Mouse (Mus musculus) liver (tissue): ENCODE results near the gene Als2cl.
A peak's percentile ranks its signal among the peaks of the same experiment; 100 is the strongest.

Experiments
- DNase-seq: peaks from one replicate; pipeline ENCODE4 v3.0.0-alpha.2; 2020; ENCODE audit warnings: mixed read lengths

Als2cl gene

GRCm38 (mm10) chr9:110879191-110879920, at the start of gene Als2cl:
Gene Als2cl (plus strand): TSS chr9:110879870.
- DNase-seq = no peak

GRCm38 (mm10) chr9:110833021-110833420, 46.6 kb upstream of the Als2cl start:
- DNase-seq = peak; percentile 32

GRCm38 (mm10) chr9:110834411-110834810, 45.3 kb upstream of the Als2cl start, which contains the start of gene Prss45:
Gene Prss45 (plus strand): TSS chr9:110834588.
- DNase-seq = no peak

GRCm38 (mm10) chr9:110834961-110835360, 44.7 kb upstream of the Als2cl start:
- no peak for DNase-seq

- no peak for DNase-seq
Observed at GRCm38 (mm10) chr9:110836112-110836511, 43.6 kb upstream of the Als2cl start.

- no peak for DNase-seq
Observed at GRCm38 (mm10) chr9:110840905-110841304, 38.8 kb upstream of the Als2cl start.

GRCm38 (mm10) chr9:110841438-110841837, 38.2 kb upstream of the Als2cl start:
- DNase-seq = no peak

GRCm38 (mm10) chr9:110844206-110844605, 35.5 kb upstream of the Als2cl start, which contains the start of gene Prss46:
Gene Prss46 (plus strand): TSS chr9:110844506.
- DNase-seq = no peak

GRCm38 (mm10) chr9:110849162-110849561, 30.5 kb upstream of the Als2cl start:
- no peak for DNase-seq

- DNase-seq = no peak
Observed at GRCm38 (mm10) chr9:110855903-110856302, 23.8 kb upstream of the Als2cl start.

- no peak for DNase-seq
Observed at GRCm38 (mm10) chr9:110856920-110857319, 22.8 kb upstream of the Als2cl start.

- peak; percentile 68 for DNase-seq
Observed at GRCm38 (mm10) chr9:110857781-110858472, 21.7 kb upstream of the Als2cl start, which contains the start of gene Prss50. Gene Prss50 (plus strand): TSS chr9:110857967.

GRCm38 (mm10) chr9:110858523-110858922, 21.1 kb upstream of the Als2cl start:
- DNase-seq = no peak

- peak; percentile 59 for DNase-seq
Observed at GRCm38 (mm10) chr9:110858967-110859596, 20.6 kb upstream of the Als2cl start.

- peak; percentile 58 for DNase-seq
Observed at GRCm38 (mm10) chr9:110871030-110871429, 8.6 kb upstream of the Als2cl start.

- no peak for DNase-seq
Observed at GRCm38 (mm10) chr9:110873681-110874659, 5.7 kb upstream of the Als2cl start.

GRCm38 (mm10) chr9:110874660-110875191, 4.9 kb upstream of the Als2cl start:
- DNase-seq = no peak

- DNase-seq = peak; percentile 56
Observed at GRCm38 (mm10) chr9:110875288-110875695, 4.4 kb upstream of the Als2cl start.

- DNase-seq = no peak
Observed at GRCm38 (mm10) chr9:110877353-110877752, 2.3 kb upstream of the Als2cl start.

GRCm38 (mm10) chr9:110877888-110878287, 1.8 kb upstream of the Als2cl start:
- DNase-seq = no peak

- DNase-seq = peak; percentile 64
Observed at GRCm38 (mm10) chr9:110879998-110880561, 410 bp downstream of the Als2cl start, which contains the start of gene Tmie. Gene Tmie (minus strand): TSS chr9:110880113.
